Comparison of ENCODE assay signal across 16 mouse cellular contexts in the genomic region with DNA sequence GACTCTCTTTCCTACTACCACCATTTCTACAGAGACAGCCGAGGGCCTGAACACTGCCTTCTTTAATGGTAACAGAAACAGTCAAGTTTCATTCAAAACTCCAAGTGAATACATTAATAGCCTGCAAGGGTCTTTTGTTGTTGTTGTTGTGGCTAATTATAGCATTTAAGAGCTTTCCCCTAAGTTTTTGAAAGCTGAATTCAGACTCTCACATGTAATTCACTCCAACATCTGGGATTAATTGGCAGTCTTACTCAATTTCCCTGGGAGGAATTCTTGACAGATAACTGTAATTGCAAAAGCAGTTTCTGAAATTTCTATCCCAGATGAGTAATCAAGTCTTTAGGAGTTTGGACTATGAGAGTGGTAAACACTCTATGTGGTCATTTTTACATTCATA.
DNase-seq lines count a peak whose midpoint lies in the region; ATAC-seq and TF ChIP-seq lines count a peak whose summit lies in the region.
"Had no signal": no experiment of that assay in that cellular context is flagged by ENCODE, and none has a peak within 500 bp of the region (broad histone marks: within the 10 kb centered on the region; RNA-seq: fewer than 3 reads in every experiment).

No protein-coding gene starts in this region.

- H3K79me2 ChIP-seq in heart, adult 2 months (replicated peaks; ENCODE audit: control insufficient read depth, insufficient read depth, low read length) = no peaks in the 10 kb centered on the region

- TF ChIP-seq EP300 in heart, adult 2 months (IDR thresholded peaks at IDR 0.05; ENCODE audit: insufficient read depth, low read depth, low read length) = no peak

- peaks cover 2% of the 10 kb centered on the region; the same call in 1 of the 2 replicates for H3K36me3 ChIP-seq in heart, adult 2 months (ENCODE audit: control insufficient read depth, insufficient read depth, low read length)
- no peaks in the 10 kb centered on the region for H3K36me3 ChIP-seq in midbrain, postnatal 0 days (ENCODE audit: insufficient read depth, low read length)
- H3K36me3 ChIP-seq: hindbrain, embryonic 15.5 days; liver, embryonic 12.5 days; neural tube, embryonic 15.5 days had no signal

- no peaks in the 10 kb centered on the region for H3K9me3 ChIP-seq in midbrain, postnatal 0 days (ENCODE audit: low read length)
- H3K9me3 ChIP-seq: hindbrain, embryonic 15.5 days; liver, embryonic 12.5 days; neural tube, embryonic 15.5 days had no signal

- no peak overlapping the region for H3K4me2 ChIP-seq in midbrain, postnatal 0 days (ENCODE audit: low read depth, low read length, poor library complexity, severe bottlenecking)
- H3K4me2 ChIP-seq: hindbrain, embryonic 15.5 days; liver, embryonic 12.5 days; neural tube, embryonic 15.5 days had no signal

- DNase-seq in heart, adult 9 months (ENCODE audit: low spot score in 2 of 2) = peak; percentile 27 to 31
- DNase-seq in heart, adult 2 months = no peak
- peak; percentile 67 for DNase-seq in Muller cell, postnatal 12 days (ENCODE audit: inconsistent ontology term)
- peak; percentile 25 for DNase-seq in embryo, embryonic 10.5 days (ENCODE audit: low spot score)
- peak; percentile 14 for DNase-seq in hindlimb bud, embryonic 11.5 days (ENCODE audit: extremely low spot score, low read depth, low spot score)
- no peak for DNase-seq in midbrain, postnatal 0 days (ENCODE audit: low spot score)
- DNase-seq: adrenal gland, adult 2 months; cerebellum, adult 2 months; gastrocnemius, postnatal 36 days; kidney, adult 9 months; retina, postnatal 1 day; thymus, adult 18-20 months had no signal

- H3K27me3 ChIP-seq in heart, adult 2 months (ENCODE audit: control insufficient read depth, insufficient read depth, low read length) = no peaks in the 10 kb centered on the region
- no peaks in the 10 kb centered on the region for H3K27me3 ChIP-seq in midbrain, postnatal 0 days (ENCODE audit: insufficient read depth, low read length)
- H3K27me3 ChIP-seq: hindbrain, embryonic 15.5 days; liver, embryonic 12.5 days; neural tube, embryonic 15.5 days had no signal

- H3K27ac ChIP-seq in heart, adult 2 months = no peak overlapping the region
- H3K27ac ChIP-seq in midbrain, postnatal 0 days (ENCODE audit: low read depth, low read length) = no peak overlapping the region
- H3K27ac ChIP-seq: hindbrain, embryonic 15.5 days; liver, embryonic 12.5 days; neural tube, embryonic 15.5 days had no signal

- TF ChIP-seq POLR2A in heart, adult 2 months (IDR thresholded peaks at IDR 0.05; ENCODE audit: insufficient read depth, low read depth, low read length) = no peak

- H3K9ac ChIP-seq in heart, adult 2 months (ENCODE audit: low read depth, low read length) = no peak overlapping the region
- H3K9ac ChIP-seq in midbrain, postnatal 0 days (replicated peaks; ENCODE audit: low read length, poor library complexity, severe bottlenecking) = no peak overlapping the region
- H3K9ac ChIP-seq: hindbrain, embryonic 15.5 days; liver, embryonic 12.5 days; neural tube, embryonic 15.5 days had no signal

- ATAC-seq in activated CD4-positive, CD25-positive, alpha-beta regulatory T cell, adult 4 months = no peak
- ATAC-seq in midbrain, postnatal 0 days (ENCODE audit: low FRiP score) = no peak
- ATAC-seq: liver, embryonic 12.5 days had no signal

- no peak for TF ChIP-seq CTCF in heart, adult 2 months (IDR thresholded peaks at IDR 0.05)
- TF ChIP-seq CTCF in midbrain, postnatal 0 days (IDR thresholded peaks at IDR 0.05) = no peak

- H3K4me3 ChIP-seq in heart, adult 2 months = no peak overlapping the region
- H3K4me3 ChIP-seq in midbrain, postnatal 0 days (ENCODE audit: low read depth, low read length) = no peak overlapping the region
- H3K4me3 ChIP-seq: hindbrain, embryonic 15.5 days; liver, embryonic 12.5 days; neural tube, embryonic 15.5 days had no signal

- intact Hi-C loops in heart, adult 2 months (cut with DNase I) = no loop called here

- WGBS in heart, adult 2 months = 68% methylated on average over 1 of the region's 1 CpGs
- 39% methylated on average over 1 of the region's 1 CpGs for WGBS in midbrain, postnatal 0 days

- H3K4me1 ChIP-seq in heart, adult 2 months (ENCODE audit: control insufficient read depth, insufficient read depth, low read length) = peaks cover under 1% of the 10 kb centered on the region
- no peaks in the 10 kb centered on the region for H3K4me1 ChIP-seq in midbrain, postnatal 0 days (ENCODE audit: insufficient read depth, low read length)
- H3K4me1 ChIP-seq: liver, embryonic 12.5 days had no signal

Comparison
In these comparisons a context has a peak if more than half of its experiments do, and no peak if none do; other contexts are left out.
1. DNase-seq: peak in heart, adult 9 months (2 of 2), Muller cell, postnatal 12 days (single experiment), embryo, embryonic 10.5 days (single experiment) and hindlimb bud, embryonic 11.5 days (single experiment); none in heart, adult 2 months (0 of 2) and midbrain, postnatal 0 days (single experiment).